Mouse (Mus musculus): ENCODE measurements around the gene Chmp6.

DNA sequence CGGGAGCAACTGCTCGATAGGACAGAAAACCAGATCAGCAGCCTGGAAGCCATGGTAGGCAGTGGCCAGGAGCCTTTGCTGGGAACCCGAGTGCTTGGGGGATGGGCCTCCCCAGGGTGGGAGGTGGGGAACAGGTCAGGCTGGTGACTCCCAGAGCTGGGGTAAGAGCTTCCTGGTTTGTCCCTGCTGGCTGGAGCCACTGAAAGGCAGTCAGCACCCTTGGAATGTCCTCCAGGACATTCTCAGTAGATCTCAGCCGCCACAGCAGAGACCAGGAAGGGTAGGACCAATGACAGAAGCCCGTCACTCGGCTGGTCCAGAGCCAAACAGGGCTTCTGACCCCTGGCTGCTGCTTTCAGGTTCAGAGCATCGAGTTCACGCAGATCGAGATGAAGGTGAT, 2.4 kb downstream of the Chmp6 start:
- TF ChIP-seq USF1 (IDR thresholded peaks at IDR 0.05; ENCODE audit: low read depth, low read length), result no peak
- TF ChIP-seq EP300 (IDR thresholded peaks at IDR 0.05; ENCODE audit: low read length), result no peak
- TF ChIP-seq TBP (conservative IDR thresholded peaks at IDR 0.05; ENCODE audit: low read depth, low read length), result no peak
- no peak for TF ChIP-seq CTCF (conservative IDR thresholded peaks at IDR 0.05 in 1 of 2, IDR thresholded peaks at IDR 0.05 in 1 of 2; ENCODE audit: low read depth in 2 of 2, low read length in 2 of 2)
